Mouse (Mus musculus) cerebellum, postnatal 36 days (tissue): ENCODE results near the gene Ncoa6.
A peak's percentile ranks its signal among the peaks of the same experiment; 100 is the strongest.

Source experiments
- DNase-seq, 2 experiments: peaks; one replicate each; pipeline ENCODE4 v3.0.0; 2021 to 2022; ENCODE audit warnings: mixed read lengths in 2 of 2

The Ncoa6 gene

GRCm38 (mm10) chr2:155436445-155436844 lies 37.2 kb downstream of the Ncoa6 start:
- DNase-seq, result no peak

- peak; percentile 24 to 35 for DNase-seq
Observed at GRCm38 (mm10) chr2:155420911-155421310, 52.8 kb downstream of the Ncoa6 start.

GRCm38 (mm10) chr2:155404635-155405034 lies 69.1 kb downstream of the Ncoa6 start:
- DNase-seq, result no peak

- DNase-seq, result no peak
Observed at GRCm38 (mm10) chr2:155401926-155402325, 71.8 kb downstream of the Ncoa6 start.

GRCm38 (mm10) chr2:155400276-155400675 lies 73.4 kb downstream of the Ncoa6 start:
- peak; percentile 71 to 74 for DNase-seq

GRCm38 (mm10) chr2:155394586-155394985 lies 79.1 kb downstream of the Ncoa6 start:
- DNase-seq, result no peak

GRCm38 (mm10) chr2:155388573-155388972 lies 85.1 kb downstream of the Ncoa6 start:
- no peak for DNase-seq

- no peak for DNase-seq
Observed at GRCm38 (mm10) chr2:155387052-155387451, 86.6 kb downstream of the Ncoa6 start.

GRCm38 (mm10) chr2:155386534-155386899 lies 87.2 kb downstream of the Ncoa6 start:
- DNase-seq, result peak; percentile 31 to 40

- DNase-seq, result peak in 1 of 2 experiments; percentile 22
Observed at GRCm38 (mm10) chr2:155385731-155386533, 87.8 kb downstream of the Ncoa6 start.

GRCm38 (mm10) chr2:155385090-155385489 lies 88.6 kb downstream of the Ncoa6 start:
- DNase-seq, result peak; percentile 88

- DNase-seq, result peak in 1 of 2 experiments; percentile 38
Observed at GRCm38 (mm10) chr2:155382791-155383438, 90.8 kb downstream of the Ncoa6 start.

GRCm38 (mm10) chr2:155382332-155382700 lies 91.4 kb downstream of the Ncoa6 start:
- DNase-seq, result no peak

- peak; percentile 98 to 99 for DNase-seq
Observed at GRCm38 (mm10) chr2:155381643-155382331, 91.9 kb downstream of the Ncoa6 start.

- DNase-seq, result no peak
Observed at GRCm38 (mm10) chr2:155381060-155381437, 92.6 kb downstream of the Ncoa6 start.

- DNase-seq, result no peak
Observed at GRCm38 (mm10) chr2:155380261-155381059, 93.2 kb downstream of the Ncoa6 start, which contains the start of gene Trp53inp2. TSS of gene Trp53inp2 (plus strand) at chr2:155381059.

- no peak for DNase-seq
Observed at GRCm38 (mm10) chr2:155376191-155376590, 97.5 kb downstream of the Ncoa6 start.

GRCm38 (mm10) chr2:155374521-155374920 lies 99.2 kb downstream of the Ncoa6 start:
- DNase-seq, result no peak

GRCm38 (mm10) chr2:155373886-155374285 lies 99.8 kb downstream of the Ncoa6 start:
- no peak for DNase-seq

GRCm38 (mm10) chr2:155373302-155373701 lies 100.4 kb downstream of the Ncoa6 start:
- no peak for DNase-seq

- no peak for DNase-seq
Observed at GRCm38 (mm10) chr2:155372451-155372850, 101.2 kb downstream of the Ncoa6 start.

- no peak for DNase-seq
Observed at GRCm38 (mm10) chr2:155369333-155369883, 104.3 kb downstream of the Ncoa6 start.
